Mouse (Mus musculus) cerebellum, adult 9-11 months (tissue): ENCODE measurements around the gene Odaph.

Experiments used
- DNase-seq: peaks from one replicate; pipeline ENCODE4 v3.0.0; 2022

The Odaph gene

GRCm38 (mm10) chr5:91991191-91991937 lies 4.1 kb downstream of the Odaph start:
- no peak for DNase-seq

GRCm38 (mm10) chr5:91993061-91993460 lies 5.8 kb downstream of the Odaph start:
- DNase-seq, result no peak

- no peak for DNase-seq
Measured at GRCm38 (mm10) chr5:91994546-91994945, 7.3 kb downstream of the Odaph start.

- DNase-seq, result no peak
Measured at GRCm38 (mm10) chr5:92000770-92001169, 13.5 kb downstream of the Odaph start.

GRCm38 (mm10) chr5:92003011-92003410 lies 15.7 kb downstream of the Odaph start:
- DNase-seq, result no peak

- DNase-seq, result no peak
Measured at GRCm38 (mm10) chr5:92009827-92010226, 22.6 kb downstream of the Odaph start.

- DNase-seq, result no peak
Measured at GRCm38 (mm10) chr5:92011756-92012155, 24.5 kb downstream of the Odaph start.

GRCm38 (mm10) chr5:92019960-92020359 lies 32.7 kb downstream of the Odaph start:
- DNase-seq, result no peak

GRCm38 (mm10) chr5:92042377-92043348 lies 55.4 kb downstream of the Odaph start:
- DNase-seq, result peak; percentile 98

- no peak for DNase-seq
Measured at GRCm38 (mm10) chr5:92043783-92044182, 56.5 kb downstream of the Odaph start, which contains the start of gene Cdkl2. TSS of gene Cdkl2 (minus strand) at chr5:92043883.
